Mouse (Mus musculus) left cerebral cortex, postnatal 14 days (tissue): ENCODE data around the gene Clic1. TPM values are rescaled to one million over a fixed set of nuclear protein-coding genes. Genes with fewer than 3 reads are reported as not detected.
"Not testable (repeated sequence)": the region's sequence is repeated elsewhere in the genome, so short reads cannot be mapped to it uniquely, and the experiment has no call there.

ENCODE experiments used
- DNase-seq, 2 experiments: peaks; one replicate each; pipeline ENCODE4 v3.0.0; 2021 to 2022; ENCODE audit warnings: low spot score in 2 of 2, mixed read lengths in 1 of 2
- intact Hi-C: fragments of 180-260 bp; cut with DNase I; formaldehyde crosslinking; loops from one replicate; pipeline ENCODE4 v1.15.1; 2025
- total RNA-seq, 2 experiments: library from RNA; stranded (reverse); gene quantifications; 2 replicates each; pipeline ENCODE4 v1.2.3; 2021

Clic1 gene
- total RNA-seq, 2 experiments from 2014 or later: 10.1 to 13.8 TPM

- DNase-seq, intact Hi-C loops: not testable (repeated sequence)
Observed at GRCm38 (mm10) chr17:35033703-35034102, 16.1 kb upstream of the Clic1 start.

GRCm38 (mm10) chr17:35034896-35035295 lies 14.9 kb upstream of the Clic1 start:
- intact Hi-C loops: no loop called here
- no peak for DNase-seq

- peak in 1 of 2 experiments; percentile 60 for DNase-seq
- intact Hi-C loops: no loop called here
Observed at GRCm38 (mm10) chr17:35039121-35039873, 10.5 kb upstream of the Clic1 start.

- intact Hi-C loops: no loop called here
- no peak for DNase-seq
Observed at GRCm38 (mm10) chr17:35043794-35044193, 6.0 kb upstream of the Clic1 start.

- intact Hi-C loops: no loop called here
- no peak for DNase-seq
Observed at GRCm38 (mm10) chr17:35044904-35045806, 4.6 kb upstream of the Clic1 start.

GRCm38 (mm10) chr17:35045807-35046680 lies 3.7 kb upstream of the Clic1 start:
- no peak for DNase-seq
- intact Hi-C loops: no loop called here

- intact Hi-C loops: no loop called here
- DNase-seq: peak; percentile 94 to 97
Observed at GRCm38 (mm10) chr17:35046681-35047455, 2.9 kb upstream of the Clic1 start, which contains the start of gene Msh5. Msh5 (minus strand) TSS chr17:35046745.

- intact Hi-C loops: no loop called here
- no peak for DNase-seq
Observed at GRCm38 (mm10) chr17:35047688-35048087, 2.1 kb upstream of the Clic1 start.

- intact Hi-C loops: no loop called here
- DNase-seq: no peak
Observed at GRCm38 (mm10) chr17:35048149-35048931, 1.4 kb upstream of the Clic1 start.

GRCm38 (mm10) chr17:35048932-35049440 lies 780 bp upstream of the Clic1 start:
- no peak for DNase-seq
- intact Hi-C loops: no loop called here

GRCm38 (mm10) chr17:35050126-35050750 lies 472 bp downstream of the Clic1 start:
- no peak for DNase-seq
- intact Hi-C loops: no loop called here

- intact Hi-C loops: no loop called here
Observed at GRCm38 (mm10) chr17:35051156-35052086, 1.7 kb downstream of the Clic1 start.

GRCm38 (mm10) chr17:35052271-35052798 lies 2.6 kb downstream of the Clic1 start:
- intact Hi-C loops: no loop called here
- DNase-seq: no peak

More at GRCm38 (mm10) chr17:35051156-35052086, 1.7 kb downstream of the Clic1 start:
- DNase-seq: peak in 1 of 2 experiments; percentile 51

- intact Hi-C loops: no loop called here
- DNase-seq: no peak
Observed at GRCm38 (mm10) chr17:35055691-35056495, 6.1 kb downstream of the Clic1 start.

GRCm38 (mm10) chr17:35057090-35057489 lies 7.3 kb downstream of the Clic1 start:
- no peak for DNase-seq
- intact Hi-C loops: no loop called here
